Mouse (Mus musculus): ENCODE data around the gene Zic1. TPM values are rescaled to one million over a fixed set of nuclear protein-coding genes. Genes with fewer than 3 reads are reported as not detected.
A peak's percentile ranks its signal among the peaks of the same experiment; 100 is the strongest.

The Zic1 gene
- polyA plus RNA-seq, 1 experiment from 2014 or later, result not detected

DNA sequence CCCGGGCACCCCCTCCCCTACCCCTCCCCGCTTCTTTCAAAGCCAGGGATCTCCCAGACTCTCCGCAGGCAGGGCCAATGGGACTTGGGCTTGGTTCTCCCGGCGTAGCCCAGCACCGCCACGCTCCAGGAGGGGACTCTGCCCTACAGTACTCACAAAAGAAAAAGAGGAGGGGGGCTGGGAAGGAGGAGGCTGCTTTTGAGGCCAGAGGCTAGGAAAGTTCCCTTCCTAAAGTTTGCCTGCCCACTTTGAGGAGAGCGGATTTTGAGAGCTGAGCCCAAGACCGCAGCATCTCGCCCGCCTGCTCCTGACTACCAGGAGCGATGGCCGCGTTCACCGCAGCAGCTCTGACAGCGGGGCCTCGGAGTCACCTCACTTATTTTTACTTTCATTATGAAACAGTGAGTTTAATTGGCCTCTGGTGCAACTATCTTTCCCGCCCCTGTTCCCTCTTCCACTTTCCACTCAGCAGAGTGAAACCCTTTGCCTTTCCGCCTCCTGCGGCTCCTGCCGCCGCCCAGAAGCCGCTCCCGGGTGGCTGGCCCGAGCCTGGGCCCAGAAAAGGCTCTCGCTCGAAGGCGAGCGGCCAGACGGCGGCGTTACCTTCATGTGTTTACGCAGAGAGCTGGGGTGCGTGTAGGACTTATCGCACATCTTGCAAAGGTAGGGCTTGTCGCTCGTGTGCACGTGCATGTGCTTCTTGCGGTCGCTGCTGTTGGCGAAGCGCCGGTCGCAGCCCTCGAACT is 3.6 kb downstream of the Zic1 start, which contains the start of gene Zic4:
Gene Zic4 (plus strand): TSS at position 558 of the 746 bp plus-strand sequence.
- Histone ChIP-seq H3K36me3 (ENCODE audit: insufficient read depth, low read length) (no peaks in the 10 kb centered on the region), H3K9me3 (ENCODE audit: low read length) (no peaks in the 10 kb centered on the region), H3K27ac (ENCODE audit: low read length) (no peak within 1 kb of the TSS), H3K4me1 (ENCODE audit: insufficient read depth, low read length) (peaks cover 11% of the 10 kb centered on the region; the same call in 1 of the 2 replicates), H3K9ac (replicated peaks; ENCODE audit: low read length) (no peak within 1 kb of the TSS), H3K27me3 (ENCODE audit: insufficient read depth, low read length) (peaks cover 87% of the 10 kb centered on the region), H3K4me2 (replicated peaks; ENCODE audit: low read depth, low read length) (peak within 1 kb of the TSS; percentile 42), H3K4me3 (ENCODE audit: low read length) (peak within 1 kb of the TSS; percentile 32)
- ATAC-seq (ENCODE audit: low FRiP score, low TSS enrichment), result peak; percentile 60; the same call in 1 of the 2 replicates
- under 1% methylated on average over 45 of the region's 45 CpGs for WGBS

GRCm38 (mm10) chr9:91361033-91361855 is 4.4 kb downstream of the Zic1 start:
- no peak for ATAC-seq (ENCODE audit: low FRiP score, low TSS enrichment)
- Histone ChIP-seq H3K4me3 (ENCODE audit: low read length) (peak overlapping the region; percentile 32), H3K4me2 (replicated peaks; ENCODE audit: low read depth, low read length) (0 out of 2 replicates have a peak overlapping the region, but pooled peaks have one; percentile 42)

DNA sequence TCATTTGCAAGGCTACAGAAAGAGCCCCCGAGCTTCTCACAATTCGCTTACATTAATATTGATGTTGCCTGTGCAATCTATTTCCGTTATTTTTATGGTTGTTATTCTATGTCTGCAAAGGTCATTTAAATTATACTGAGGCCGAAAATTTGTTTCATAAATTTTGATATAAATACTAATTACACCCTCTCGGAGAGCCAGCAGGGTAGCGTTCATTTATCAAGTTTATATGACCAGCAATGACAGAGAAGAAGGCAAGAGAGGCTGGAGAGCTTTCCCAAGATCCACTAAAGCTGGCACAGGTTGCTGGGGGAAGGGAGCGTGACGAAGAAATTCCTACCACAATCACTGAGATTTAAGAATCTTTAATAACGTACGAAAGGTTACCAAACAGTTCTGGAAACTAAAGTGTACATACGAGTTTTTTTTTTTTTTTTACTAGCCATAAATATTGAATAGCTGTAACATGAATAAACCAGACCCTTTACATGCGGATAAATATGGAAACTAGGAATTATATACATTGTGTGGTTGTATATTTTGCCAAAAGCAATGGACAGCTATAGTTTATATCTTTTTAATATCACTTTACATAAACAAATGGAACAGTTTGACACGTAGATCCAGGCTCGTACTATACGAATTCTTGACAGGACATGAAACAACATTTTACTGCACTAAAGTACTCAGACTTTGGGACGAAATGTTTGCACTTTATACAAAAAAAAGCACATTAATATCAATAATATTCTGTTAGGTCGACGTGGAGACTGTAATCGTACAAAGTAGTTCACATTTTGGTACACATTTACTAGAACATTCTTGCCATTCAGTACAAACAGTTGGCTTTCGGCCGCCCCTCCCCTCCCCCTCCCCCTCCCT is 5.2 kb downstream of the Zic1 start:
- Histone ChIP-seq H3K9ac (replicated peaks; ENCODE audit: low read length) (no peak overlapping the region), H3K27me3 (ENCODE audit: insufficient read depth, low read length) (peaks cover 88% of the 10 kb centered on the region), H3K4me2 (replicated peaks; ENCODE audit: low read depth, low read length) (no peak overlapping the region), H3K27ac (ENCODE audit: low read length) (no peak overlapping the region), H3K36me3 (ENCODE audit: insufficient read depth, low read length) (no peaks in the 10 kb centered on the region), H3K4me1 (ENCODE audit: insufficient read depth, low read length) (peaks cover 14% of the 10 kb centered on the region), H3K9me3 (ENCODE audit: low read length) (no peaks in the 10 kb centered on the region), H3K4me3 (ENCODE audit: low read length) (no peak overlapping the region)
- no peak for ATAC-seq (ENCODE audit: low FRiP score, low TSS enrichment)
- 3% methylated on average over 21 of the region's 21 CpGs for WGBS

More at GRCm38 (mm10) chr9:91361033-91361855, 4.4 kb downstream of the Zic1 start:
- Histone ChIP-seq H3K36me3 (ENCODE audit: insufficient read depth, low read length) (no peaks in the 10 kb centered on the region), H3K27me3 (ENCODE audit: insufficient read depth, low read length) (peaks cover 87% of the 10 kb centered on the region), H3K27ac (ENCODE audit: low read length) (no peak overlapping the region), H3K9me3 (ENCODE audit: low read length) (no peaks in the 10 kb centered on the region), H3K4me1 (ENCODE audit: insufficient read depth, low read length) (peaks cover 11% of the 10 kb centered on the region; the same call in 1 of the 2 replicates), H3K9ac (replicated peaks; ENCODE audit: low read length) (no peak overlapping the region)
- under 1% methylated on average over 35 of the region's 35 CpGs for WGBS

DNA sequence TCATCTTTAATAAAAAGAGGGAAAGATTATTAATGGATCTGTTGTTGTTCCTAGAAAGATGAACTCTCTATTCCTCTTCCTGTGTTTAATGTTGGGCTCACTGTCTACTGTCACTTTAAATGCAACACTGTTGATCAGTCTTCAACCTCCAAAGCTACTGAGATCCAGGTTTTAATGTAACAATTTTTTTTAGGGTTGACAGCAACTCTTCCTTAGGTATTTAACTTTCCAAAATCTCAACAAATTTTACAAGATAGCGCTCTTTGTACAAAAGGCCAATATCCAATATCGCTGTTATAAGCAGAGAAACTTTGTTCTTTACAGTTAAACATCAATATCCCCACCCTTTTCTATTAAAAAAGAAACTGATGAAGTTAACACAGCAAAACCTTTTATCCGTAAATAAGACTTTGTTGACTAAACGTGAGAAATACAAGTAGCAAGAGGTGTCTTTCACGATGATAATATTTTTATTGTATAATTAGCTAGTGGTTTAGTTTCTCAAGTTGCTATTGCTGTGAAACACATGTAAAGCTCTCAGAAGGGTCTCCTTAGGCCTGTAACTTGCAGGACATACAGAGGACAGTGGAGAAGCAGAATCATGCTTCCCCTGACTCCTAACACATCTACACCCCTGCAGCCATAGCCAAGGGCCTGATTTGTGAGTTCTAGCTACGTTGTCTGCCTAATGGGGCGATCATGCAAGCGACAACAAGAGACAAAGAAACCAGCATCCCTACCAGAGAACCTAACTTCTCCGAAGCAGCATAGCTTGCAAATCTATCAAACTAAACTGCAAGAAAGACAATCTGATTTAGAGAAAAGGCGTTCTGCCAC is 6.5 kb downstream of the Zic1 start:
- Histone ChIP-seq H3K9me3 (ENCODE audit: low read length) (no peaks in the 10 kb centered on the region), H3K4me2 (replicated peaks; ENCODE audit: low read depth, low read length) (no peak overlapping the region), H3K27ac (ENCODE audit: low read length) (no peak overlapping the region), H3K36me3 (ENCODE audit: insufficient read depth, low read length) (no peaks in the 10 kb centered on the region), H3K27me3 (ENCODE audit: insufficient read depth, low read length) (peaks cover 88% of the 10 kb centered on the region), H3K9ac (replicated peaks; ENCODE audit: low read length) (no peak overlapping the region), H3K4me3 (ENCODE audit: low read length) (no peak overlapping the region), H3K4me1 (ENCODE audit: insufficient read depth, low read length) (peaks cover 6% of the 10 kb centered on the region)
- ATAC-seq (ENCODE audit: low FRiP score, low TSS enrichment), result no peak
- 8% methylated on average over 10 of the region's 10 CpGs for WGBS

DNA sequence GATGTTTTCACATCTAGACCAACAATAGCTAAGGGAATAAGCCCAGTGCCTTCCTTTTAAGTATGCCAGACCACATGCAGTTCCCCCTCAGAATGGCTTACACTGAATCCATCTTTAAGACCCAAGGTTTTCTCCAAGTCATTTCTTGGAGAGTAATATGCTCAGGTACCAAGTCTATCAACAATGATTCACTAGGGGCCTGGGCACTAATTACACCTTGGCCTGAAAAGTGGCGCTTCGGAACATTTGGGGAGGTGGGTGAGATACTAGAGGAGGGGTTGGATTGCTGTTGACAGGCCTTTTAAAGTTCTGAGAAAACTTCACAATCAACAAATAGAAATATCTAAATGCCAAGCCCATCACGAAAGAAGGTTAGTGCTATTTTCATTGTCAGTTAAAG is 8.3 kb downstream of the Zic1 start:
- Histone ChIP-seq H3K9ac (replicated peaks; ENCODE audit: low read length) (no peak overlapping the region), H3K9me3 (ENCODE audit: low read length) (no peaks in the 10 kb centered on the region), H3K4me1 (ENCODE audit: insufficient read depth, low read length) (peaks cover 5% of the 10 kb centered on the region), H3K4me3 (ENCODE audit: low read length) (no peak overlapping the region), H3K27ac (ENCODE audit: low read length) (no peak overlapping the region), H3K4me2 (replicated peaks; ENCODE audit: low read depth, low read length) (no peak overlapping the region), H3K27me3 (ENCODE audit: insufficient read depth, low read length) (peaks cover 88% of the 10 kb centered on the region), H3K36me3 (ENCODE audit: insufficient read depth, low read length) (no peaks in the 10 kb centered on the region)
- ATAC-seq (ENCODE audit: low FRiP score, low TSS enrichment), result no peak
- WGBS, result 10% methylated on average over 3 of the region's 3 CpGs

- Histone ChIP-seq H3K4me3 (ENCODE audit: low read length) (no peak overlapping the region), H3K27ac (ENCODE audit: low read length) (no peak overlapping the region), H3K4me1 (ENCODE audit: insufficient read depth, low read length) (peaks cover 2% of the 10 kb centered on the region; the same call in 1 of the 2 replicates), H3K36me3 (ENCODE audit: insufficient read depth, low read length) (no peaks in the 10 kb centered on the region), H3K27me3 (ENCODE audit: insufficient read depth, low read length) (peaks cover 88% of the 10 kb centered on the region), H3K9me3 (ENCODE audit: low read length) (no peaks in the 10 kb centered on the region), H3K4me2 (replicated peaks; ENCODE audit: low read depth, low read length) (no peak overlapping the region), H3K9ac (replicated peaks; ENCODE audit: low read length) (no peak overlapping the region)
- WGBS, result 9% methylated on average over 4 of the region's 4 CpGs
- ATAC-seq (ENCODE audit: low FRiP score, low TSS enrichment), result no peak
These were observed 9.3 kb downstream of the Zic1 start for GRCm38 (mm10) chr9:91356353-91356740.

- Histone ChIP-seq H3K4me1 (ENCODE audit: insufficient read depth, low read length) (peaks cover 2% of the 10 kb centered on the region; the same call in 1 of the 2 replicates), H3K4me2 (replicated peaks; ENCODE audit: low read depth, low read length) (peak overlapping the region; percentile 39), H3K9ac (replicated peaks; ENCODE audit: low read length) (no peak overlapping the region), H3K27ac (ENCODE audit: low read length) (no peak overlapping the region), H3K4me3 (ENCODE audit: low read length) (peak overlapping the region; percentile 16; the same call in 1 of the 2 replicates), H3K27me3 (ENCODE audit: insufficient read depth, low read length) (peaks cover 88% of the 10 kb centered on the region), H3K9me3 (ENCODE audit: low read length) (no peaks in the 10 kb centered on the region), H3K36me3 (ENCODE audit: insufficient read depth, low read length) (no peaks in the 10 kb centered on the region)
- ATAC-seq (ENCODE audit: low FRiP score, low TSS enrichment), result no peak; the same call in 1 of the 2 replicates
- under 1% methylated on average over 29 of the region's 35 CpGs for WGBS
These were observed 9.8 kb downstream of the Zic1 start for GRCm38 (mm10) chr9:91355629-91356352.

DNA sequence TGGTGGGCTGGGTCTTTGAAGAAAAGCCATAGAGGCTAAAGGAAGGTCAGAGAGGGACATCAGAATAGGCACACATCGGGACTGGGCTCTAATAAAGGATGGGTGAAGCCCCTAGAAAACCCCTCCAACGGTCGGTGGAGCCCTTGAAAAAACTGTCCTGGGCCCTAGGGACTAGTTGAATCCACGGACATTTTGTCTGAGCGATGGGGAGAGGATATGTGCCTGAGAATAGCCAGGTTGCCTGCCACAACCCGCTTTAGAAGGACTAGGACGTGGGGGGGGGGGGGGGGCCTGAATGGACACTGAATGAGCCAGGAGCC is 10.4 kb downstream of the Zic1 start:
- Histone ChIP-seq H3K4me3 (ENCODE audit: low read length) (0 out of 2 replicates have a peak overlapping the region, but pooled peaks have one; percentile 16), H3K36me3 (ENCODE audit: insufficient read depth, low read length) (no peaks in the 10 kb centered on the region), H3K4me2 (replicated peaks; ENCODE audit: low read depth, low read length) (peak overlapping the region; percentile 39; the same call in 1 of the 2 replicates), H3K27ac (ENCODE audit: low read length) (no peak overlapping the region), H3K9me3 (ENCODE audit: low read length) (no peaks in the 10 kb centered on the region), H3K9ac (replicated peaks; ENCODE audit: low read length) (no peak overlapping the region), H3K27me3 (ENCODE audit: insufficient read depth, low read length) (peaks cover 88% of the 10 kb centered on the region), H3K4me1 (ENCODE audit: insufficient read depth, low read length) (peaks cover 2% of the 10 kb centered on the region; the same call in 1 of the 2 replicates)
- 0% methylated on average over 7 of the region's 7 CpGs for WGBS
- no peak for ATAC-seq (ENCODE audit: low FRiP score, low TSS enrichment)

Data from kidney, embryonic 16.5 days (tissue).